Comparison of ENCODE assay signal across 16 mouse cellular contexts in the genomic region with DNA sequence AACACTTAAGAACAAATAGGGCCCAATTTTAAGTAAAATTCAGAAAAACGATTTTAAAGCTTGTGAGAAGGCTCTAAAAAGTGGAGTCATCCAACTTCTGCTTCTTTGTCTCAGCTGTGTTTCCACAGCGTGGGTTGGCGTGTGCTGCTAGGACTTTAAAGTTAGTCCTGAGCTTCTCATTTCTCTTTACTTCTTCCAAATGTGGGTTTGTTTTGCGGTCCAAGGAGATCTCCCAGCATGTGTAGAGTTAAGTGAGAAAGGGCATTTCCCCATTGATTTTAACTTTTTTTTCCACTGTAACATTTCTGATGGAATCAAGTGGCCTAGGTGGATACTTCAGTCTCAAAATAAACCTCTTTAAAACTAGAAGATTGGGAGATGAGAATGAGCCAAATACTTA.
"Had no signal": no experiment of that assay in that cellular context is flagged by ENCODE, and none has a peak within 500 bp of the region (broad histone marks: within the 10 kb centered on the region; RNA-seq: fewer than 3 reads in every experiment).

No protein-coding gene starts in this region.

- H3K27me3 ChIP-seq: neural tube, embryonic 13.5 days; neural tube, embryonic 15.5 days; stomach, embryonic 15.5 days had no signal

- H3K4me3 ChIP-seq: neural tube, embryonic 13.5 days; neural tube, embryonic 15.5 days; stomach, embryonic 15.5 days had no signal

- H3K4me1 ChIP-seq: neural tube, embryonic 13.5 days; neural tube, embryonic 15.5 days; stomach, embryonic 15.5 days had no signal

- H3K9me3 ChIP-seq: neural tube, embryonic 13.5 days; neural tube, embryonic 15.5 days; stomach, embryonic 15.5 days had no signal

- DNase-seq: retina, postnatal 1 day; right cerebral cortex, adult 18-20 months; right cerebral cortex, postnatal 14 days; right cerebral cortex, postnatal 25 days; right cerebral cortex, postnatal 4 days; spleen, adult 18-20 months; thymus, adult 18-20 months; thymus, adult 2 months; thymus, postnatal 14 days; thymus, postnatal 25 days; thymus, postnatal 36 days; thymus, postnatal 4 days had no signal

- H3K27ac ChIP-seq: neural tube, embryonic 13.5 days; neural tube, embryonic 15.5 days; stomach, embryonic 15.5 days; stomach, postnatal 0 days had no signal

- H3K9ac ChIP-seq: neural tube, embryonic 13.5 days; neural tube, embryonic 15.5 days; stomach, embryonic 15.5 days had no signal

- H3K36me3 ChIP-seq: neural tube, embryonic 13.5 days; neural tube, embryonic 15.5 days; stomach, embryonic 15.5 days had no signal

- H3K4me2 ChIP-seq: neural tube, embryonic 13.5 days; neural tube, embryonic 15.5 days; stomach, embryonic 15.5 days had no signal
